Mouse (Mus musculus): ENCODE data around the gene Isoc2b.
A peak's percentile ranks its signal among the peaks of the same experiment; 100 is the strongest.

GRCm38 (mm10) chr7:4865090-4865489 is 5.0 kb downstream of the Isoc2b start:
- TF ChIP-seq EP300 (IDR thresholded peaks at IDR 0.05; ENCODE audit: low read depth) (no peak), CTCF (IDR thresholded peaks at IDR 0.05; ENCODE audit: low read depth) (peak; percentile 57)
